In genomic region chr10:7836902-7837301, GRCm38 (mm10) we compare ENCODE assay signal across 1 mouse cellular context.
TF ChIP-seq lines count a peak whose summit lies in the region.

No protein-coding gene starts in this region.

TF ChIP-seq in CH12.LX, 34 proteins besides CTCF, POLR2A, EP300 and RAD21:
- TF ChIP-seq IRF4 (IDR thresholded peaks at IDR 0.05; ENCODE audit: low read depth, low read length) (no peak), JUN (IDR thresholded peaks at IDR 0.05; ENCODE audit: insufficient read depth, low read depth, low read length) (no peak), CHD2 (IDR thresholded peaks at IDR 0.05; ENCODE audit: low read length) (no peak), USF2 (conservative IDR thresholded peaks at IDR 0.05; ENCODE audit: low read depth, low read length) (no peak), BHLHE40 (IDR thresholded peaks at IDR 0.05; ENCODE audit: low read depth, low read length) (no peak), E2F4 (IDR thresholded peaks at IDR 0.05; ENCODE audit: insufficient replicate concordance, low read depth, low read length) (no peak), NELFE (IDR thresholded peaks at IDR 0.05; ENCODE audit: low read depth, low read length) (no peak), ETS1 (conservative IDR thresholded peaks at IDR 0.05; ENCODE audit: low read depth, low read length) (no peak), POLR2AphosphoS2 (IDR thresholded peaks at IDR 0.05; ENCODE audit: low read depth, low read length) (no peak), MYC (IDR thresholded peaks at IDR 0.05; ENCODE audit: low read depth, low read length) (no peak), ZMIZ1 (IDR thresholded peaks at IDR 0.05; ENCODE audit: low read depth, low read length) (no peak), ZKSCAN1 (IDR thresholded peaks at IDR 0.05; ENCODE audit: borderline replicate concordance, low read depth, low read length) (no peak), MAZ (IDR thresholded peaks at IDR 0.05; ENCODE audit: low read depth, low read length) (no peak), PAX5 (IDR thresholded peaks at IDR 0.05; ENCODE audit: low read length) (no peak), MAX (IDR thresholded peaks at IDR 0.05; ENCODE audit: low read length) (no peak), GABPA (IDR thresholded peaks at IDR 0.05; ENCODE audit: insufficient replicate concordance, low read depth, low read length) (no peak), HCFC1 (IDR thresholded peaks at IDR 0.05; ENCODE audit: low read depth, low read length) (no peak)
TF ChIP-seq in CH12.LX: peak in this region for 0.
